9 mouse cellular contexts compared by ENCODE assay signal in the genomic region with DNA sequence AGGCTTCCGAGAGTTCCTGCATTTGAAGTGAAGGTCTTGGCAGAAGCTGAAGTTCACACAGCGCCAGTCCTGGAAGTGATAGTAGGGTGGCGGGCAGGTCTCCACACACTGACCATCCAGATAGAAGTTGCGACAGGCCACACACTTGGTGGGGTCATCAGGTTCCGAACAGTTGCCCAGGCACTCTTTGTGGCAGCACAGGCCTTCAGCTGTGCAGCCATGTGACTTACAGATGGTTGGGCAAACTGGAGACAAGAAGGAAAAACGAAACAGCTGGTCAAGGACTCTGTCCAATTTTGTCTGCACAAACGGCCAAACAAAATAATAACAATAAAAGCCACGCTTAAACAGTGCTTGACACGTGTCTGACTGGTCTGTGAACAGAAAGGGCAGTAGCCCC.
A peak's percentile ranks its signal among the peaks of the same experiment; 100 is the strongest.
DNase-seq lines count a peak whose midpoint lies in the region; ATAC-seq and TF ChIP-seq lines count a peak whose summit lies in the region.
"Had no signal": no experiment of that assay in that cellular context is flagged by ENCODE, and none has a peak within 500 bp of the region (broad histone marks: within the 10 kb centered on the region; RNA-seq: fewer than 3 reads in every experiment).

No protein-coding gene starts in this region.

- no peak overlapping the region for H3K27ac ChIP-seq in heart, embryonic 10.5 days
- H3K27ac ChIP-seq in liver, postnatal 0 days (ENCODE audit: low read depth): no peak overlapping the region
- H3K27ac ChIP-seq: limb, embryonic 12.5 days had no signal

- no peak for TF ChIP-seq EP300 in liver, postnatal 0 days (IDR thresholded peaks at IDR 0.05; ENCODE audit: low read depth)

- H3K9me3 ChIP-seq in heart, embryonic 10.5 days: no peaks in the 10 kb centered on the region
- no peaks in the 10 kb centered on the region for H3K9me3 ChIP-seq in liver, postnatal 0 days (ENCODE audit: low read length)
- H3K9me3 ChIP-seq: limb, embryonic 12.5 days had no signal

- peaks cover 14% of the 10 kb centered on the region for H3K4me1 ChIP-seq in heart, embryonic 10.5 days
- peaks cover 25% of the 10 kb centered on the region for H3K4me1 ChIP-seq in liver, postnatal 0 days (ENCODE audit: insufficient read depth)

- in situ Hi-C loops in Patski (cut with MboI; ENCODE audit: low pct_unique_long_range_greater_than_20kb): no loop called here

- TF ChIP-seq CTCF in Patski (IDR thresholded peaks at IDR 0.05): no peak
- TF ChIP-seq CTCF in liver, postnatal 0 days (IDR thresholded peaks at IDR 0.05; ENCODE audit: low read depth): no peak

- POLR2A ChIA-PET in Patski (lab: Charles Lee): no interaction called here

- H3K27me3 ChIP-seq in heart, embryonic 10.5 days (ENCODE audit: insufficient read depth, poor library complexity, severe bottlenecking): no peaks in the 10 kb centered on the region
- no peaks in the 10 kb centered on the region for H3K27me3 ChIP-seq in Patski
- H3K27me3 ChIP-seq in liver, postnatal 0 days (ENCODE audit: insufficient read depth, low read length): no peaks in the 10 kb centered on the region
- H3K27me3 ChIP-seq: limb, embryonic 12.5 days had no signal

- no peak overlapping the region for H3K4me3 ChIP-seq in heart, embryonic 10.5 days
- no peak overlapping the region for H3K4me3 ChIP-seq in liver, postnatal 0 days (ENCODE audit: low read depth, low read length)
- H3K4me3 ChIP-seq: limb, embryonic 12.5 days had no signal

- DNase-seq in heart, adult 11 months: peak; percentile 98
- no peak for DNase-seq in heart, embryonic 10.5 days (ENCODE audit: low spot score)
- no peak for DNase-seq in Patski (ENCODE audit: low read depth, low spot score)
- DNase-seq in cerebellum, postnatal 36 days: peak; percentile 32 to 41
- DNase-seq in kidney, postnatal 10 days: peak; percentile 51
- DNase-seq in left cerebral cortex, adult 9 months (ENCODE audit: low spot score in 2 of 2): no peak
- no peak for DNase-seq in liver, postnatal 0 days
- no peak for DNase-seq in right cerebral cortex, adult 18-20 months

- H3K36me3 ChIP-seq in heart, embryonic 10.5 days: 0 out of 2 replicates have a peak, but pooled peaks cover 17% of the 10 kb centered on the region
- peaks cover 25% of the 10 kb centered on the region for H3K36me3 ChIP-seq in liver, postnatal 0 days (replicated peaks; ENCODE audit: insufficient read depth, low read length)

- no peak overlapping the region for H3K9ac ChIP-seq in liver, postnatal 0 days (replicated peaks)
- H3K9ac ChIP-seq: limb, embryonic 12.5 days had no signal

- ATAC-seq in Patski: peak; percentile 62
- no peak for ATAC-seq in liver, postnatal 0 days

- CTCF ChIA-PET in Patski (lab: Charles Lee): interaction anchor here (1.6 kb wide), 1 partner anchor 70 kb away, joined by 3 read pairs; no protein-coding TSS in a partner anchor

- WGBS in heart, embryonic 10.5 days: 90% methylated on average over 9 of the region's 9 CpGs
- 73% methylated on average over 9 of the region's 9 CpGs for WGBS in liver, postnatal 0 days (ENCODE audit: insufficient replicate concordance)

- no peak overlapping the region for H3K4me2 ChIP-seq in liver, postnatal 0 days (ENCODE audit: low read depth, low read length)
- H3K4me2 ChIP-seq: limb, embryonic 12.5 days had no signal

Comparison
In these comparisons a context has a peak if more than half of its experiments do, and no peak if none do; other contexts are left out.
1. DNase-seq: peak in heart, adult 11 months (single experiment), cerebellum, postnatal 36 days (2 of 2) and kidney, postnatal 10 days (single experiment); none in heart, embryonic 10.5 days (single experiment), Patski (single experiment), left cerebral cortex, adult 9 months (0 of 2), liver, postnatal 0 days (single experiment) and right cerebral cortex, adult 18-20 months (single experiment).